Mouse (Mus musculus): ENCODE data around the gene Mfrp. TPM values are rescaled to one million over a fixed set of nuclear protein-coding genes. Genes with fewer than 3 reads are reported as not detected.

Mfrp gene
- polyA plus RNA-seq, 1 experiment from 2014 or later, result 0.14 TPM

DNA sequence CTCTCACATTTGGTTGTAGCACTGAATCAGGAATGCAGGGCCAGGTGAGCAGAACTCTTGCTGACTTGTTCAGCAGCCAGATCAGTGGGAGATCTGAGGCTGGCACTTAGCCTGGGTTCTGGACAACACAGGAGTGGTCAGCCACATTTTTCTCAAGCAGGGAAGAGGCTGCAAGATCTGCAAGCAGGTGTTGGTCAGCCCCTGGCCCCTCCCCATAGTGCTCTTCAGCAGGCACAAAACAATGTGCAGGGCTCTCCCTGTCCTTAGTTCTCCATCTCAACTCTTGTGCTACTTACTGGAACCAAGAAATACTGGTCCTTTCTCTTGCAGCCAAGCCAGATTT, 43.2 kb downstream of the Mfrp start:
- Histone ChIP-seq H3K36me3 (peaks cover 73% of the 10 kb centered on the region), H3K27me3 (ENCODE audit: insufficient read depth, poor library complexity, severe bottlenecking) (no peaks in the 10 kb centered on the region), H3K4me1 (replicated peaks) (peaks cover 25% of the 10 kb centered on the region; the same call in 1 of the 2 replicates), H3K27ac (no peak overlapping the region), H3K4me3 (no peak overlapping the region), H3K9me3 (no peaks in the 10 kb centered on the region)
- no peak for DNase-seq (ENCODE audit: low spot score)

DNA sequence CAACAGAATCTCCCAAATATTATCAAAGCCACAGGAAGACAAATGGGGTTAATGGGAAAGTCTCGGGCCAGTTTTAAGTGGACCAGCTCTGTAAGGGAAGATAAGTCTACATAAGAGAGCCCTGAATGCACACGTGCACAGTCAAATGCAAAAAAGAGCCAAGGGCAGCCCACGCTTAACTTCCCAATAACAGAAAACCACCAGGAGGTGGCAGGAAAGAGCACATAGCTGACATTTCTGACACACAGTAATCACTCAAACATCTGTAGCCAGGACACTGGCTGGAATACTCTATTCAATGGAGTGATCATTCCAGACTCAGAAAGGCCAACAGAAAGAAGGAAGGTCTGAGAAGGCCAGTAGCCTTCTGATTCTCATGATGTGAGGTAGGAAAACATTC, 45.8 kb downstream of the Mfrp start:
- no peaks in the 10 kb centered on the region for H3K9me3 ChIP-seq
- 64% methylated on average over 3 of the region's 3 CpGs for WGBS
- H3K27me3 ChIP-seq (ENCODE audit: insufficient read depth, poor library complexity, severe bottlenecking), result no peaks in the 10 kb centered on the region
- peaks cover 16% of the 10 kb centered on the region; the same call in 1 of the 2 replicates for H3K4me1 ChIP-seq (replicated peaks)
- peaks cover 76% of the 10 kb centered on the region for H3K36me3 ChIP-seq
- H3K27ac ChIP-seq, result no peak overlapping the region
- DNase-seq (ENCODE audit: low spot score), result no peak
- no peak overlapping the region for H3K4me3 ChIP-seq

Other genes with a start within 250 kb of the Mfrp start
- gene Thy1, start 58.3 kb upstream of the Mfrp start, polyA plus RNA-seq (2016; fragmentation: Nextera tagmentation; extraction: Ambion mirVana), result 0.14 TPM in 1 of 2 replicates, not detected in the other
- gene Usp2, start 34.7 kb upstream of the Mfrp start, polyA plus RNA-seq (2016; fragmentation: Nextera tagmentation; extraction: Ambion mirVana), result 13.5 and 14.3 TPM in 2 replicates
- gene C1qtnf5, start 5.5 kb downstream of the Mfrp start, polyA plus RNA-seq (2016; fragmentation: Nextera tagmentation; extraction: Ambion mirVana), result 0.31 and 1.1 TPM in 2 replicates
- gene Gm49380, start 11.8 kb downstream of the Mfrp start, polyA plus RNA-seq (2016; fragmentation: Nextera tagmentation; extraction: Ambion mirVana), result 0.22 and 0.75 TPM in 2 replicates
- gene Rnf26, start 11.8 kb downstream of the Mfrp start, polyA plus RNA-seq (2016; fragmentation: Nextera tagmentation; extraction: Ambion mirVana), result 75.6 and 76.9 TPM in 2 replicates
- 10.8 and 11.2 TPM in 2 replicates for gene Mcam, start 32.7 kb downstream of the Mfrp start, polyA plus RNA-seq (2016; fragmentation: Nextera tagmentation; extraction: Ambion mirVana)
- 21.1 and 22.8 TPM in 2 replicates for gene Cbl, start 132.3 kb downstream of the Mfrp start, polyA plus RNA-seq (2016; fragmentation: Nextera tagmentation; extraction: Ambion mirVana)
- gene Ccdc153, start 138.9 kb downstream of the Mfrp start, polyA plus RNA-seq (2016; fragmentation: Nextera tagmentation; extraction: Ambion mirVana), result not detected in 2 replicates
- gene Pdzd3, start 149.7 kb downstream of the Mfrp start, polyA plus RNA-seq (2016; fragmentation: Nextera tagmentation; extraction: Ambion mirVana), result 0.14 TPM in 1 of 2 replicates, not detected in the other
- 2.4 and 3.3 TPM in 2 replicates for gene Nlrx1, start 166.9 kb downstream of the Mfrp start, polyA plus RNA-seq (2016; fragmentation: Nextera tagmentation; extraction: Ambion mirVana)
- 4.3 and 7.2 TPM in 2 replicates for gene Abcg4, start 186.9 kb downstream of the Mfrp start, polyA plus RNA-seq (2016; fragmentation: Nextera tagmentation; extraction: Ambion mirVana)
- gene Hinfp, start 203.9 kb downstream of the Mfrp start, polyA plus RNA-seq (2016; fragmentation: Nextera tagmentation; extraction: Ambion mirVana), result 30.0 and 30.7 TPM in 2 replicates
- gene C2cd2l, start 218.6 kb downstream of the Mfrp start, polyA plus RNA-seq (2016; fragmentation: Nextera tagmentation; extraction: Ambion mirVana), result 9.8 and 17.5 TPM in 2 replicates
- 46.2 and 46.7 TPM in 2 replicates for gene Dpagt1, start 224.3 kb downstream of the Mfrp start, polyA plus RNA-seq (2016; fragmentation: Nextera tagmentation; extraction: Ambion mirVana)
- 548 and 554 TPM in 2 replicates for gene H2afx, start 233.0 kb downstream of the Mfrp start, polyA plus RNA-seq (2016; fragmentation: Nextera tagmentation; extraction: Ambion mirVana)
- 155 and 184 TPM in 2 replicates for gene Hmbs, start 242.5 kb downstream of the Mfrp start, polyA plus RNA-seq (2016; fragmentation: Nextera tagmentation; extraction: Ambion mirVana)

Data from hindbrain, embryonic 10.5 days (tissue).